Mouse (Mus musculus): ENCODE data around the gene Shmt1. TPM values are rescaled to one million over a fixed set of nuclear protein-coding genes. Genes with fewer than 3 reads are reported as not detected.
"Not testable (repeated sequence)": the region's sequence is repeated elsewhere in the genome, so short reads cannot be mapped to it uniquely, and the experiment has no call there.

Gene Shmt1
- 79.4 and 84.6 TPM in 2 replicates for polyA plus RNA-seq (2015; fragmentation: Nextera tagmentation; extraction: Ambion mirVana)

DNA sequence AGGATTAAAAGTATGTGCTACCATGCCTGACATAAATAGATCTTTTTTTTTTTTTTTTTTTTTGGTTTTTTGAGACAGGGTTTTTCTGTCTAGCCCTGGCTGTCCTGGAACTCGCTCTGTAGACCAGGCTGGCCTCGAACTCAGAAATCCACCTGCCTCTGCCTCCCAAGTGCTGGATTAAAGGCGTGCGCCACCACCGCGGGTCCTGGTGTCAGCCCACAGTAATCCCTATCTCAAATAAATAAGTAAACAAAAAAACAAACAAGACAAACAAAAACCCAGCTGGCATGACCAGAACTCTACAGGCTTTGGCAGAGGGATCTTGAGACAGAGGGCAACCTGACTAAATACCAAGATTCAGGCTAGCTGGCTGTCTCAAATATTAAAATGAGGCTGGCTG is at the start of gene Shmt1:
TSS of gene Shmt1 (minus strand) at position 101 of the 400 bp plus-strand sequence.
- not testable (repeated sequence) for H3K9me3 ChIP-seq (ENCODE audit: low read length); H3K36me3 ChIP-seq (ENCODE audit: insufficient read depth, low read length); ATAC-seq (ENCODE audit: low FRiP score, low TSS enrichment); H3K27me3 ChIP-seq (ENCODE audit: insufficient read depth, low read length)
- peak within 1 kb of the TSS; percentile 54 for H3K9ac ChIP-seq (replicated peaks; ENCODE audit: low read length)
- peaks cover 26% of the 10 kb centered on the region for H3K4me1 ChIP-seq (ENCODE audit: insufficient read depth, low read length)
- WGBS, result 34% methylated on average over 6 of the region's 6 CpGs
- peak within 1 kb of the TSS; percentile 63; the same call in 1 of the 2 replicates for H3K27ac ChIP-seq (ENCODE audit: low read length)
- peak within 1 kb of the TSS; percentile 48 for H3K4me3 ChIP-seq (ENCODE audit: low read length)
- H3K4me2 ChIP-seq (replicated peaks; ENCODE audit: low read depth, low read length), result peak within 1 kb of the TSS; percentile 86

DNA sequence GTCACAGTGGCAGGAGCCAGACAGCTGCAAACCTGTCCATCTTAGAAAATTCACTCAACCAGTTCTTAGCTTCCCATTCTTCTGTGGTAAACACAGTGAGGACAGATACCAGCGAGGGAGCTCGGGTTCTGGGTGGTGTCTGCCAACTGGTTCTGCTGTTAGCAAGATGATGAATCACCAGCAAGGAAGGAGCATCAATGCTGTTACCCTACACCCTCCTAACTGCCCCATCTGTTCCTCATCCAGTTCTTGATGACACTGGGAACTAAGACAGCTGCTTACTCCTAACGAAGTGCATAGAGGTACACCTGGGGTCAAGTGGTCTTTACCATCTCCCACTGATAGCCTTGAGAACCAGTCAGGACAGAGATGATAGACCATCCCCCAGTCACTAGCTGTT is 45.1 kb upstream of the Shmt1 start:
- no peak for ATAC-seq (ENCODE audit: low FRiP score, low TSS enrichment)
- H3K36me3 ChIP-seq (ENCODE audit: insufficient read depth, low read length), result peaks cover 36% of the 10 kb centered on the region

DNA sequence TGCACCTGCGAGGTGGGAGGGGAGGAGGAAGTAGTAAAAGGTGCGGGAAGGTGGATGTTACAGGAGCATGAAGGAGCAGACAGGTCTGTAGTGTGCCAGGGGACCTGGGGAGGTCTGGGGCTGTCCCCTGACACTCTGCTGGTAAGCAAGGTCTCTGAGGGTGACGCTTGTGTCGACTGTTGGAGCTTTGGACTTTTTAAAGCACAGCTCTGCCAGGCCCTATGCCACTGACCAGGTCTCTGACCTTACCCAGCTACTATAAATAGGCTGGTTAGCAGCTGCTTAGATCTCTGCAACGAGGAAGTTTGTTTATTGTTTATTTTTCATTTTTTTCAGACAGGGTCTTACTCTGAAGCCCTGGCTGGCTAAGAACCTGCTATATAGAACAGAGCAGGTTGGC is 33.9 kb upstream of the Shmt1 start:
- Histone ChIP-seq H3K27me3 (ENCODE audit: insufficient read depth, low read length) (no peaks in the 10 kb centered on the region), H3K4me3 (ENCODE audit: low read length) (no peak overlapping the region), H3K9me3 (ENCODE audit: low read length) (no peaks in the 10 kb centered on the region), H3K36me3 (ENCODE audit: insufficient read depth, low read length) (peaks cover 14% of the 10 kb centered on the region), H3K4me2 (replicated peaks; ENCODE audit: low read depth, low read length) (no peak overlapping the region), H3K4me1 (ENCODE audit: insufficient read depth, low read length) (no peaks in the 10 kb centered on the region), H3K9ac (replicated peaks; ENCODE audit: low read length) (no peak overlapping the region), H3K27ac (ENCODE audit: low read length) (no peak overlapping the region)
- no peak for ATAC-seq (ENCODE audit: low FRiP score, low TSS enrichment)
- 81% methylated on average over 5 of the region's 5 CpGs for WGBS

More for the DNA sequence above, 45.1 kb upstream of the Shmt1 start:
- no peaks in the 10 kb centered on the region for H3K4me1 ChIP-seq (ENCODE audit: insufficient read depth, low read length)
- H3K4me2 ChIP-seq (replicated peaks; ENCODE audit: low read depth, low read length), result no peak overlapping the region
- H3K9me3 ChIP-seq (ENCODE audit: low read length), result no peaks in the 10 kb centered on the region
- no peak overlapping the region for H3K4me3 ChIP-seq (ENCODE audit: low read length)
- H3K9ac ChIP-seq (replicated peaks; ENCODE audit: low read length), result no peak overlapping the region
- WGBS, result 48% methylated on average over 3 of the region's 3 CpGs
- no peaks in the 10 kb centered on the region for H3K27me3 ChIP-seq (ENCODE audit: insufficient read depth, low read length)
- no peak overlapping the region for H3K27ac ChIP-seq (ENCODE audit: low read length)

DNA sequence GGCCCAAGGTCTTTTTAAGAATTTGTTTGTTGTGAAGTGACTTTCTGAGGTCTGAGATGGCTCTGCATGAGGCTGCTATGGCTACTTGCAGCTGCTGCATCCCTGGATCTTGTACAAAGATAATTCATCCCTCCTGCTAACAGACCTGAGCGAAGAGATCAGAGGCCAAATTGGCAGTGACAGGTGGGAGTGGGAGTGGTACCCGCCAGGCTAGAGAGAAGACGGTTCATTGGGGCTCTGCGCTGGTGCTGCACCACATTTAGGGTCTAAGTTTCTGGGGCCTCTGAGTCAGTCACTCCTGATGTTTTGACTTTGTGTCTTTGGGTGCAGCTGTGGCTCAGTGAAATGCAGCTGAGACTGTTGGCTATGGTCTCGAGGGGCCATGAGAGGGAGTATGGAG is 31.9 kb upstream of the Shmt1 start:
- no peaks in the 10 kb centered on the region for H3K4me1 ChIP-seq (ENCODE audit: insufficient read depth, low read length)
- H3K27ac ChIP-seq (ENCODE audit: low read length), result no peak overlapping the region
- H3K4me3 ChIP-seq (ENCODE audit: low read length), result no peak overlapping the region
- no peaks in the 10 kb centered on the region for H3K27me3 ChIP-seq (ENCODE audit: insufficient read depth, low read length)
- H3K36me3 ChIP-seq (ENCODE audit: insufficient read depth, low read length), result peaks cover 7% of the 10 kb centered on the region; the same call in 1 of the 2 replicates
- H3K4me2 ChIP-seq (replicated peaks; ENCODE audit: low read depth, low read length), result no peak overlapping the region
- no peaks in the 10 kb centered on the region for H3K9me3 ChIP-seq (ENCODE audit: low read length)
- WGBS, result 65% methylated on average over 5 of the region's 5 CpGs
- no peak overlapping the region for H3K9ac ChIP-seq (replicated peaks; ENCODE audit: low read length)
- ATAC-seq (ENCODE audit: low FRiP score, low TSS enrichment), result no peak

DNA sequence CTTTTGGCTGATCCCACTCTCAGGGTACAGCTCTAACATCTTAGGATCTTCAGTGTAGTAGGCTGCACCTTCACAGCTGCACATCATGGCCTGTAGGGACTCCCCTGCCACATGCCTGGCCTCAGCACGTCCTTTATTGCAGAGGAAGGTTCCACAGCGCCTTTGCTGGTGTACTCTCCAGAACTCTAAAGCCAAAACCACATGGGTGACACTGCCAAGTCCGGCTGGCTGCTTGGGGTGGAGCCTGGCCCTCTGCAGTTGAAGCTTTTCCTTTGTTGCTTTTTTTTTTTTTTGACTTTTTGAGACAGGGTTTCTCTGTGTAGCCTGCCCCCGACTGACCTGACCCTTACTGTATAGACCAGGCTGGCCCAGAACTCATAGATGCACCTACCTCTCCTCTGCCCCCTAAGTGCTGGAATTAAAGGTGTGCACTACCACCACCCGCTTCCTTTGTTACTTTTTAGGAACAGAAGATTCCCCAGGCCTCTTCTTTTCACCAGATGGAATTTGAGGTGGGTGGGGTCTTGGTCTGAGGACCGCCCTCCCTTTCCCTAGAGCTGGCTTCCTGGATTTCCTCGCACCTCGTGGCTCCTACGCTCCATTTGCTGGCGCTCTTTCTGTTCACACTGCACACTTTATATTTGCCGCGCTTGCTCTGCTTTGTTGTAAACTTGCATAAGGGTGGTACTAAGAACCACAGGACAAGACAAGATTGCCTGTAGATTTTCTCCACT is 30.1 kb upstream of the Shmt1 start:
- Histone ChIP-seq H3K4me3 (ENCODE audit: low read length) (no peak overlapping the region), H3K9ac (replicated peaks; ENCODE audit: low read length) (no peak overlapping the region), H3K4me1 (ENCODE audit: insufficient read depth, low read length) (no peaks in the 10 kb centered on the region), H3K9me3 (ENCODE audit: low read length) (no peaks in the 10 kb centered on the region), H3K4me2 (replicated peaks; ENCODE audit: low read depth, low read length) (no peak overlapping the region), H3K27ac (ENCODE audit: low read length) (no peak overlapping the region), H3K27me3 (ENCODE audit: insufficient read depth, low read length) (no peaks in the 10 kb centered on the region), H3K36me3 (ENCODE audit: insufficient read depth, low read length) (peaks cover 9% of the 10 kb centered on the region; the same call in 1 of the 2 replicates)
- 71% methylated on average over 12 of the region's 12 CpGs for WGBS
- ATAC-seq (ENCODE audit: low FRiP score, low TSS enrichment), result no peak

DNA sequence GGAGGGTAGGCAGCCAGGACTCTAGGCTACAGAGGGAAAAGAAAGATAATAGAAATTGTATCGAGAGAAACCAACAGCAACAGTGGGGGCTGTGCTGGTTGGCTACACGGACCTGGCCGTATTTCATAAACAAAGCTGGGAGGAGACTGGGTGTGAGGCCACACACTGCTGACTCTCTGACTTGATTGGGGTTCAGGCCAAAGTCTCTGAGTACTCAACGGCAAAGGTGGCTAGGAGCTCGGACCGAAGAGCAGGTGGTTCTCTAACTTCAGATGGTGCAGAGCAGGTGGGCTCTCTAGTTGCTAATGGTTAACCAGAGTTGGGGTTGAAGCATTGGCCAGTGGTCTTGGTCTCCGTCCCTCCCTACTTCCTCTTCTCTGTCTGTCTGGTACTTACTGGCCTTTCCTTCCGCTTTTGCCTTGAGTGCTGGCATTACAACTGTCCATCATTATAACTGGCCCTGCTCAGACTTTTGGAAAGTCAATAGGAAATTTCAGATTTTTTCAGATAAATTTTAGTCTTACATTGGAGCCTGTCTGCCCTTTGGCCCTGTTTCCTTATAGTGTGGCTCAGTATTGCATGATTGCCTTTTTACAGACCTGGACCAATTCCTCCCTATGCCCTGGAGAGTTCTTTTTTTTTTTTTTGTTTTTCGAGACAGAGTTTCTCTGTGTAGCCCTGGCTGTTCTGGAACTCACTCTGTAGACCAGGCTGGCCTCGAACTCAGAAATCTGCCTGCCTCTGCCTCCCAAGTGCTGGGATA is 26.3 kb upstream of the Shmt1 start:
- Histone ChIP-seq H3K9ac (replicated peaks; ENCODE audit: low read length) (0 out of 2 replicates have a peak overlapping the region, but pooled peaks have one; percentile 22), H3K9me3 (ENCODE audit: low read length) (no peaks in the 10 kb centered on the region), H3K4me3 (ENCODE audit: low read length) (no peak overlapping the region), H3K36me3 (ENCODE audit: insufficient read depth, low read length) (0 out of 2 replicates have a peak, but pooled peaks cover 3% of the 10 kb centered on the region), H3K27me3 (ENCODE audit: insufficient read depth, low read length) (no peaks in the 10 kb centered on the region), H3K4me1 (ENCODE audit: insufficient read depth, low read length) (no peaks in the 10 kb centered on the region), H3K4me2 (replicated peaks; ENCODE audit: low read depth, low read length) (no peak overlapping the region), H3K27ac (ENCODE audit: low read length) (no peak overlapping the region)
- ATAC-seq (ENCODE audit: low FRiP score, low TSS enrichment), result no peak
- WGBS, result 77% methylated on average over 10 of the region's 10 CpGs

DNA sequence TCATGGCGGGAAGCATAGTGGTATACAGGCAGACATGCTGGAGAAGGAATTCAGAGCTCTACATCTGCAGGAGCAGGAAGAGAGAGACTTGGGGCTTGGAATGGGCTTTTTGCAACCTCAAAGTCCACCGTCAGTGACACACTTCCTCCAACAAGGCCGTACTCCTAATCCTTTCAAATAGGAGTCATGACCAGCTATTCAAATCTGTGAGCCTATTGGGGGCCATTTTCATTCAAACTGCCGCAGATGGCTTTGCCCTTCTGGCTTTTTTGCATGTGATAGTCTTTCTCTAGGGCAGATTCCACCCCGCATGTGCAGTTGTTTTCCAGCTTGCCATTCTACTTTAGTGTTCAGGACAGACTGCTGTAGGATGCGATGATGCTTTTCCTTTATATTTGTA is 25.4 kb upstream of the Shmt1 start:
- H3K36me3 ChIP-seq (ENCODE audit: insufficient read depth, low read length), result 0 out of 2 replicates have a peak, but pooled peaks cover 3% of the 10 kb centered on the region
- 93% methylated on average over 6 of the region's 6 CpGs for WGBS

DNA sequence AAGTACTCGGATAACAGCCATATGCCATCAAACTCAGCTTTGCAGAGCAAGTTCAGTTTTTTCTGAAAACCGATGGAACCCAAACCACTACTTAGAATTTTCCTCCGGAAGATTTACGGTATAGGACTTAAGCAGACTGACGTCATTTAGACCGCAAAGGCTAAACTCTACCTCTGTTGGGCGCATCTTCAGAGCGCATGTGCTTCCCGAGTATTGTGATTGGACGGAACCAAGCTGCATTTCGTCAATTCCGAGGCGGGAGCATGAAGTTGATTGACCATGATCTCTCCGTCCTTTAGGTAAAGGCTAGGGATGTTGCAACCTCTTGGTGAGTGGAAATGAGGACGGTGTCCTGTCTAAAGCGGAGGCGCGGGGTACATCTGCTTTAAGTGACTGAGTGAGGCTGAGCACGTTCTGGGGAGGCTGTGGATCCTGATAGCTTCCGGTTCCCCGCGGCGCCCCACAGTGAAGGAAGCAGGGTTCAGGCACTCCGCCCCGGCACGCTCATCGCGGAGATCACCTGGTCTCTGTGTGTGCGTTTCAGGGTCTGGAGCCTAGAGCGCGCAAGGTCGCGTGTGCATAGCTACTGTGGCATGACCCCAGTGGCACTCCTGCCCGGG is 19.0 kb upstream of the Shmt1 start, which contains the start of gene Dhrs7b:
TSS of gene Dhrs7b (plus strand) at position 199 of the 620 bp plus-strand sequence.
- Histone ChIP-seq H3K9me3 (ENCODE audit: low read length) (no peaks in the 10 kb centered on the region), H3K27me3 (ENCODE audit: insufficient read depth, low read length) (no peaks in the 10 kb centered on the region), H3K9ac (replicated peaks; ENCODE audit: low read length) (peak within 1 kb of the TSS; percentile 82), H3K4me2 (replicated peaks; ENCODE audit: low read depth, low read length) (peak within 1 kb of the TSS; percentile 74), H3K36me3 (ENCODE audit: insufficient read depth, low read length) (no peaks in the 10 kb centered on the region), H3K4me3 (ENCODE audit: low read length) (peak within 1 kb of the TSS; percentile 77), H3K4me1 (ENCODE audit: insufficient read depth, low read length) (peaks cover 6% of the 10 kb centered on the region), H3K27ac (ENCODE audit: low read length) (peak within 1 kb of the TSS; percentile 83)
- peak; percentile 94 for ATAC-seq (ENCODE audit: low FRiP score, low TSS enrichment)
- WGBS, result under 1% methylated on average over 34 of the region's 34 CpGs

More for the DNA sequence above, 25.4 kb upstream of the Shmt1 start:
- no peaks in the 10 kb centered on the region for H3K9me3 ChIP-seq (ENCODE audit: low read length)
- H3K27me3 ChIP-seq (ENCODE audit: insufficient read depth, low read length), result no peaks in the 10 kb centered on the region
- no peaks in the 10 kb centered on the region for H3K4me1 ChIP-seq (ENCODE audit: insufficient read depth, low read length)
- ATAC-seq (ENCODE audit: low FRiP score, low TSS enrichment), result no peak
- H3K4me2 ChIP-seq (replicated peaks; ENCODE audit: low read depth, low read length), result no peak overlapping the region
- no peak overlapping the region for H3K27ac ChIP-seq (ENCODE audit: low read length)
- no peak overlapping the region for H3K4me3 ChIP-seq (ENCODE audit: low read length)
- H3K9ac ChIP-seq (replicated peaks; ENCODE audit: low read length), result no peak overlapping the region

DNA sequence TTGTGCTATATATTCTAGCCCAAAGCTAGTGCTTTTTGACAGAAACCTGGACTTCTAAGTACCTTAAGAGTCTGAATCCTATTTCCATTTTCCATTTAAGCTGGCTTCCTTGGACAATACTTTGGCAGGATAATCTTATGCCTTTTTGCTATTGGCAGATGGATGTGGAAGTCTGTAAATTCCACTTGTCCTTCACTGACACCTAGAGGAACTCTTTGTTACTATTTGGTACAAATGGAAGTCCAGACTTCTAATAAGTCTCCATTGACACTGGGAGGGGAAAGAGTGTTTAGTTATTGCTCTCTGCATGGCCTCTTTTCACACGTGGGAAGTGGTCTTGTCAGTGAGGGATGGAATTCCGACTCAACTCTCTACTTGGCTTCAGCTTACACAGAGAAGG is 17.4 kb upstream of the Shmt1 start:
- no peak overlapping the region for H3K4me3 ChIP-seq (ENCODE audit: low read length)
- H3K9me3 ChIP-seq (ENCODE audit: low read length), result no peaks in the 10 kb centered on the region
- WGBS, result 25% methylated on average over 2 of the region's 2 CpGs
- no peak for ATAC-seq (ENCODE audit: low FRiP score, low TSS enrichment)
- no peak overlapping the region for H3K27ac ChIP-seq (ENCODE audit: low read length)
- H3K27me3 ChIP-seq (ENCODE audit: insufficient read depth, low read length), result no peaks in the 10 kb centered on the region
- no peak overlapping the region for H3K9ac ChIP-seq (replicated peaks; ENCODE audit: low read length)
- peaks cover 6% of the 10 kb centered on the region for H3K4me1 ChIP-seq (ENCODE audit: insufficient read depth, low read length)
- H3K4me2 ChIP-seq (replicated peaks; ENCODE audit: low read depth, low read length), result no peak overlapping the region
- no peaks in the 10 kb centered on the region for H3K36me3 ChIP-seq (ENCODE audit: insufficient read depth, low read length)

Measured in kidney, embryonic 16.5 days (tissue).